Mouse (Mus musculus): ENCODE data around the gene Terf2.
"Not testable (repeated sequence)": the region's sequence is repeated elsewhere in the genome, so short reads cannot be mapped to it uniquely, and the experiment has no call there.

The Terf2 gene

GRCm38 (mm10) chr8:107114150-107115007, 18.0 kb upstream of the Terf2 start:
- DNase-seq = peak; percentile 53

- no peak for DNase-seq
Measured at GRCm38 (mm10) chr8:107113209-107113608, 16.9 kb upstream of the Terf2 start.

- no peak for DNase-seq
Measured at GRCm38 (mm10) chr8:107111340-107112105, 15.2 kb upstream of the Terf2 start.

DNA sequence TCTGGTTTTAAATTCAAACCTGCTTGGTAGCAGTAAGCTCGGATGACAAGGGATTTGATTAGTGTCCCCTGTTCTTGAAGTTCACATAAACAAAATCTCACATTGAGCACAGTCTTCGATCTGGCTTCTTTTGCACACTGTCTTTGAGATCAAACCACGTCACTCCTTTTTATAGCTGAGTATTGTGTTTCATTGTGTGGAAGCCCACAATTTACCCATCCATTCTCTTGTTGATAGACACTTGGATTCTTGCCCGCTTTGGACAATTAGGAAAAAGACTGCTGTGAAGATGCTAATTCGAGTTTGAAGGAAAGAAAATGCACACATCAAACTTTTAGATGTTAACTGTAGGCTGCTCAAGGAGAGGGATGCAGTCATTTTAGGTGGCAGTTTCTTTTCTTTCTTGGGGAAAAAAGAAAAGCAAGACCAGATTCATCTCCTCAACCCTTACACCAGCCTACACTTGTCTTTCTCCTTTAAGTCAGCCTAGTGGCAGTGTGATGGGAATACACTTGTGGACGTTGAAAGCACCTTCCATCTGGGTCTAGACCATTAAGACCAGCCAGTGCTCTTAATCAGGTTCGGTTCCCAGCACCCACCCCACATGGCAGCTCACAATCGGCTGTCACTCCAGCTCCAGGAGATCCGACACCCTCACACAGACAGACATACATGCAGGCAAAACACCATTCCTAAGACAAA, 14.4 kb upstream of the Terf2 start:
- DNase-seq = no peak

DNA sequence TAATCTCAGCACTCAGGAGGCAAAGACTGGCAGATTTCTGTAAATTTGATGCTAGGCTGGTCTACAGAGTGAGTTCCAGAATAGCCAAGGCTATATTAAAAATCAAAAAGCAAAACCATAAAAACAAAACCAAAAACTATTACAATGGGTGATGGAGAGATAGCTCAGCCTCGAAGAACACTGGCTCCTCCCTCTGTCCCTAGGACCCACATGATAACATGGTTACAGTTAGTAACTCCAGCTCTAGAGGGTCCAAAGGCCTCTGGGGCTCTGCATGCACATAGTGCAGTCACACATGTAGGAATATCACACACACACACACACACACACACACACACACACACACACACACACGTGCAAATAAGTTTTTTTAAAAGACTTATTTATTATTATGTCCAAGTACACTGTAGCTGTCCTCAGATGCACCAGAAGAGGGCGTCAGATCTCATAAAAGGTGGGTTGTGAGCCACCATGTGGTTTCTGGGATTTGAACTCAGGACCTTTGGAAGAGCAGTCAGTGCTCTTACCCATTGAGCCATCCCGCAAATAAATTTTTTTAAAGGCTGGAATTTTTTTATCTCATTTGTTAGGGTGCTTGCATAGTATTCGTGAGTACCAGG, 13.6 kb upstream of the Terf2 start:
- DNase-seq = no peak

DNA sequence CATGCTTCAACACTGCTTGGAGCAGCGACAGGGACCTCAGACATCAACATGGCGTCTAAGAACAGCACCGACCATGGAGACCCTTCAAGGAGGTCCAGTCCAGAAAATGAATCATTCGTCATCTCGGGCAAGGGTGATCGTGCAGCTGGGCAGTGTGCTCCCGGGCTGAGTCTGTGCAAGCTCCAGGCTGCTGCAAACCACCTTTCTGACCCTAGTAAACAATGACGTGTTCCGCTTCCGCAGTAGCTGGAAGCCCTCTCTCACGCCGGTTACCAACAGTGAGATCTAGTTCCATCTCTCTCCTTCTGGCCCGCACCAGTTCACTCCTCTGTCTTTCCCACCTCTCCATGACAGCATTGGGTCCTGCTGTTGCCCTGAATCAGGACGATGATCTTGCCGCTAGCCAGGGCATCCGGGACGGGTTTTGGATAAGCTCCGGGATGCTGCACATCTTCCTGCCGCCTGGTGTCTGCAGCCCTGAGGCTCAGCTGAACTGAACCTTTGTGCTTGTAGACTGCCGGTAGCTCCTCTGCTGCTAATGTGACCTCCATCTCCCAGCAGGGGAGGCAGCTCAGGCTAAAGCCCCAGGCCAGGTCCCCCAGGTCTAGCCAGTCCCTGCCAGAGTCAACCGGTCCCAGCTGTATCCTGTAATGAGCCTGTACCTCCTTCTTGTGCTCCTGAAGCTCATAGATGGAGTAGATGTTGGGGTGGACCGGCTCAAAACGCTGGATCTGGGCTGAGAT, 12.8 kb upstream of the Terf2 start:
- no peak for DNase-seq

DNA sequence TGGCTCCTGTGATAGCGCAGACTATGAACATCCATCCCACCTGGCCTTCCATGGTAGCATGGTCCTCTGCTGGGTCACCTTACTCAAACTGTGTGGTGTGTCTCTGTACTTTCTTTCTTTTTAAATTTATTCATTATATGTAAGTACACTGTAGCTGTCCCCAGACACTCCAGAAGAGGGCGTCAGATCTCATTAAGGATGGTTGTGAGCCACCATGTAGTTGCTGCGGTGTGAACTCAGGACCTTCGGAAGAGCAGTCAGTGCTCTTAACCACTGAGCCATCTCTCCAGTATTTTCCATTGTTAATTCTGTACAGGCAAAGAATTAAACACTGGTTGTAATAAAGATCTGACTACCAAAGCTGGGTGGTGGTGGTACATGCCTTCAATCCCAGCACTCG, 11.7 kb upstream of the Terf2 start:
- not testable (repeated sequence) for DNase-seq

GRCm38 (mm10) chr8:107104547-107104946, 8.2 kb upstream of the Terf2 start:
- peak; percentile 68 for DNase-seq

- DNase-seq = no peak
Measured at GRCm38 (mm10) chr8:107100635-107101034, 4.3 kb upstream of the Terf2 start.

DNA sequence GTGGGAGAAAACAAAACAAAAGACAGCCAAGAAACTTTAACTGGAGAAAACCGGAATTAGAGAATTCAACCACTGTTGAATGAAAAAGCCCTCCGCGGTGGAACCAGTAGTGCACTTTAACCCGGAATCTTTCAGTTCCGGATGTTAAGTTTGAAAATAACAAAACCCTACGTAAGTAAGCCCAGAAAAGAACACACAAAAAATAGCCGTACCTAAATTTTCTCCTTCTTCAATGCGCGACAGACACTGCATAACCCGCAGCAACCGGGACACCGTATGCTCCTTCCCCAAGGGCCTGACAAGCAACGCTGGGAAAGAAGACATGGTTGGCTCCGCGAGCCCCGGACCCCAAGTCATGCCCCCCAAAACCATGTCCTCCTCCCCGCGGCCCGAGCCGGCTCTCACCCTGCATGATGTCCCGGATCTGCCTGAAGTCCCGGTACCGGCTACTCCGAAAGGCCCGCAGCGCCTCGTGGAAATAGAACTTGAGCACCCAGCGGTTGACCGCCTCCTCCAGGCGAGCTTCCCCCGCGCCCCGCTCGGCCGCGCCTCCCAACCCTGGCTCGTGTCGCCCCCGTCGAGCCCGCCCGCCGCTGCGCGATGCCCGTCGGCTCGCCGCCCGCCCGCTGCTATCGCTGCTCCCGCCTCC, 506 bp downstream of the Terf2 start:
- no peak for DNase-seq

- no peak for DNase-seq
Measured at GRCm38 (mm10) chr8:107090531-107090930, 5.8 kb downstream of the Terf2 start.

- DNase-seq = no peak
Measured at GRCm38 (mm10) chr8:107088526-107089063, 7.8 kb downstream of the Terf2 start.

GRCm38 (mm10) chr8:107086018-107086417, 10.3 kb downstream of the Terf2 start:
- DNase-seq = no peak

DNA sequence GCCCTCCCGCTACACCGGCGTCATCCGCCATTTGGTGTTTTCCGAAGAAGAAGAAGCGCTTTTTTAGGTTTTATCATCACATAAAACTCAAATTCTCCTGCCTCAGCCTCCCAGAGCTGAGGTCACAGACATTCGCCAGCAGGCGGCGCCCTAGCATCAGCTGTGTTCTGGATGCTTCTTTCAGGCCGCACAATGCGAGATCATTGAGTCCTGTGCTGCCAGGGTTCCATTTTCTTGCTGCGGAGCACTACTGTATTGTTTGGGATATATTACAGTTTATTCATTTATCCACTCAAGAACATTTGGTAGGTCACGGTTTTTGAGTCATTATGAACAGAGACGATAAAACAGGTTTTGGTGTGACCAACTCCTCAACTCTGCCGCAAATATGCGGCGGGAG, 11.0 kb downstream of the Terf2 start:
- no peak for DNase-seq

GRCm38 (mm10) chr8:107076239-107076888, 20.0 kb downstream of the Terf2 start:
- no peak for DNase-seq

DNA sequence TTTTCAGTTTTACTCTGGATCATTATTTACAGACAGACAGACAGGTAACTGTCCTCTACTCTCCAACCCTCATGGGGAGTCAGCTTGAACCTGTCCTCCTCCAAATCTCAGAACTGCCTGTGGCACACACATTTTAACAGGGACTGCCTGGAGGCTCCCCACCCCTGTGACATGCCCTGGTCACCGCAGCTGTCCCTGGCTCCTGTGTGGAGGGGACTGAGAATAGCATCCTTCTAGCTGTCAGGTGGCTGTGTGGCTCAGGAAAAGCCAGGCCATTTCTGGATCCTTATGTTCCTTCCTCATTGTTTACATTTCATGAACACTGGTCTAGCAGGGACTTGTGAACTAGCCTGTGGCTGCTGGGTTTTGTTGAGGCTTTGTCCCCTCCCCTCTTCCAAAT, 22.2 kb downstream of the Terf2 start:
- no peak for DNase-seq

DNA sequence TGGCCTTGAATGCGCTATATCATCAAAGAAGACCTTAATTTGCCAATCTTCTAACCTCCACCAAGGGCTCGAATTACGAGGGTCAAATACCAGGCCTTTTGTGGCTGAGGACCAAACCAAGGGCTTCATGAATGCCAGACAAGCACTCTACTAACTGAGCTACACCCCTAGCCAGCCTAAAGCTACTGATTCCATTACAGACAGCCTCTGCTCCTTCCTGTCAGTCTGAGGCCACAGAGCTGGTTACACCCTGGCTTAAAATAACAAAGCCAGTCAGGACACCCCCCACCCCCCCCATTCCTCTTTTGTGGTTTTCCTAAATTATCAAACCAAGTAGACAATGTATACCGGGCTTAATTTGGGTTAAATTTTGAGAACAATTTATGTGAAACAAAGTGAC, 22.6 kb downstream of the Terf2 start:
- no peak for DNase-seq

DNA sequence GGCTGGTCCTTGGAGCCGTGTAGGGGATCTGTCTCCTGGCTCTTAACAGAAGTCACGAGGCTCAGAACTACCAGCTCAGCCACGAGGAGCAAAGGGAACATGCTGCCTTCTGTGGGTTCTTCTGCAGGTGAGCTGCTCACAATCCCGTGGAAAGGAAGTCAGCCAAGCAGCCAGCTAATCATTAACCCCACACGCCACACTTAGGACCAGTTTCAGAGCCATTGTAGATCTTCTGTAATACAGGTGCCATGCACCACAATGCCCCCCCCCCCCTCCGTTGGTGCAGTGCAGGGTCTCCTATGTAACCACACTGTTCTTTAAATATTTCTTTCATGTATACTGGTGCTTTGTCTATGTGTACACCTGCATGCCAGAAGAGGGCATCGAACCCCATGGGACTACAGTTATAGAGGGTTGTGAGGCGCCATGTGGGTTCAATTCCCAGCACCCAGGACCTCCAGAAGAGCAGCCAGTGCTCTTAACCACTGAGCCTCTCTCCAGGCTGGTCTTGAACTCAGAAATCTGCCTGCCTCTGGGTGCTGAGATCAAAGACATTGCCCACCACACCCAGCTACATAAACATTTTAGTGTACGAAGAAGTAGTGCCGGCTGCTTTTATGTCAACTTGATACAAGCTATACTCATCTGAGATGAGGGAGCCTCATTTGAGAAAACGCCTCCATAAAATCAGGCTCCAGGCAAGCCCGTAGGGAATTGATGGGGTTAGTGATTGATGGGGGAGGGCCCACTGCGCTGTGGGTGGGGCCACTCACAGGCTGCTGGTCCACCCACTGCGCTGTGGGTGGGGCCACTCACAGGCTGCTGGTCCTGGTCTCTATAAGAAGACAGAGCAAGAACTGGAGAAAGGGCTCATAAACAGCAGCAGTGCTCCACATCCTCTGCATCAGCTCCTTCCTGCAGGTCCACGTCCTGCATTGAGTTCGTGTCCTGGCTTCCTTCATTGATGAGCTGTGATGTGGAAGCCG, 30.5 kb downstream of the Terf2 start, which contains the start of gene Tmed6:
Gene Tmed6 (minus strand): TSS at position 134 of the 986 bp plus-strand sequence.
- no peak for DNase-seq

GRCm38 (mm10) chr8:107062613-107063012, 33.7 kb downstream of the Terf2 start:
- no peak for DNase-seq
